Mouse (Mus musculus) ES-CJ7 (cell line): ENCODE measurements around the gene Kif18b.

Source experiments
- DNase-seq: peaks from one replicate; pipeline ENCODE4 v3.0.0; 2011; ENCODE audit warnings: low read depth, low spot score

The Kif18b gene

GRCm38 (mm10) chr11:102939024-102939675 lies 14.2 kb upstream of the Kif18b start:
- no peak for DNase-seq

GRCm38 (mm10) chr11:102937529-102938182 lies 12.7 kb upstream of the Kif18b start:
- no peak for DNase-seq

GRCm38 (mm10) chr11:102936272-102936671 lies 11.3 kb upstream of the Kif18b start:
- DNase-seq = no peak

DNA sequence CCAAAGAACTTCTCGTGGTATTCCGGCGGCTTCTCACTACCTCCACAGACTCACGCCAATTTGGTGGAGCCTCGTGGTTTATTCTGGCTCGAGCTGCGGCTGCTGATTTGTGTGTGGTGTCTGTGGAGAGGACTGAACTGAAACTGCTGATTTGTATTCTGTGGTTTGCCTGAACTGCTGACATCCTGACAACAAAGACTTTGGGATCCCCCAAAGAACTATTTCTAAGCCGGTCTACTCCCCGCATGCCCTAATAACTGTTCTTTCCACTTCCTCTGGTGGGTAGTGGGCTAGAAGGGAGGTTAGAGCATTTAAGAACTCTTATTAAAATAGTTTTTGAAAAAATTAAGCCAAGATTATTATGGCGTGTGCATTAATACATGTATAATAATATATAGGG lies 5.7 kb upstream of the Kif18b start:
- no peak for DNase-seq

- peak; percentile 92 for DNase-seq
These were observed 410 bp upstream of the Kif18b start for GRCm38 (mm10) chr11:102925351-102925717.

- DNase-seq = no peak
These were observed 3.4 kb downstream of the Kif18b start for GRCm38 (mm10) chr11:102921491-102921890.

- DNase-seq = no peak
These were observed 6.8 kb downstream of the Kif18b start for GRCm38 (mm10) chr11:102918077-102918476.

GRCm38 (mm10) chr11:102915380-102915779 lies 9.5 kb downstream of the Kif18b start:
- DNase-seq = no peak

DNA sequence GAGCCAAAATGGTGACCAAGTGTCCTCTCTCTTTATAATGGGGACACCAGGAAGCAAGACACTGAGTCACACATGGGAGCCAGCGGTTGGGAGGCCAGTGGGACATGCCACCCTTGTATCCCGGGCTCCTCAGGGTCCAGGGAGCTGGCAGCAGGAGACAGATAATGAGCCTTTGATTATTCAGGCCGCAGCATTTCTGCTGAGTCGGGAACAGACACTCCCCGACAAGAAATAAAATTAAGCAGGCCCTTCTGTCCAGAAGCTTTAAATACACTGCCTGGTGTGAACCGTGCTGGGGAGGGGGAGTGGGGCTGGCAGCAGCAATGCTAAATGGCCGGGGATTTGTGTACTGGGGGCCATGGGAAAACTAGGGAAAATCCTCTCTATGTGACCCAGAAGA lies 13.5 kb downstream of the Kif18b start:
- DNase-seq = no peak

DNA sequence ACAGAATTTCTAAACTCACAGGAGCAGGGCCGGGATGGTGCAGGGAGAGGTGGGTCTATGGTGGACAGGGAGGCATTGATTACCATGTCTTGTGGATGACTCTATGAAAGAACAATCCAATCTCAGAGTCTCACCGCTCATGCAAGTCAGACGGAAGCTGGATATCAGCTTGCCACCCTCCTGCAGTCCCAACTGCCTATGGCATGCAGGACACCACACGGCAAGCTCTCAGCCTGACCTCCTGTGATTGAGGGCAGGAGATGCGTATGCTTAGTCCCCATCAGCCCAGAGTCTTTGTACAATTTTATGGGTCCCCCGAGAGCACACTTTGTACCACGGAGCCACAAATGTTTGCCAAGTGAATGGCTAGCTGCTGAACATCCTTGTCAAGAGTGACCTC lies 21.3 kb downstream of the Kif18b start:
- DNase-seq = no peak

DNA sequence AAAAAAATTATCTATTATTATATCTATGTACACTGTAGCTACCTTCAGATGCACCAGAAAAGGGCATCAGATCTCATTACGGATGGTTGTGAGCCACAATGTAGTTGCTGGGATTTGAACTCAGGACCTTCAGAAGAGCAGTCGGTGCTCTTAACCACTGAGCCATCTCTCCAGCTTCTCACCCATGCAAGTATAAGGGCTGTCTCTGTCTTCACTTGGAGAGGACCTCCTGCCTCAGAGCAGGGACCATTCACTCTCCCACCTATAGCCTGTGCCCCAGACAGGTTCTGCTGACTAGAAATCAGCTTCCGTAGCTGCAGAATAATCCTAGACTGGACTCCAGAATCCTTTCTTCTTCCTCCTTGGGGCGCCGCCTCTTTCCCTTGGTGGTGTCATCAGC lies 22.8 kb downstream of the Kif18b start:
- DNase-seq = no peak

DNA sequence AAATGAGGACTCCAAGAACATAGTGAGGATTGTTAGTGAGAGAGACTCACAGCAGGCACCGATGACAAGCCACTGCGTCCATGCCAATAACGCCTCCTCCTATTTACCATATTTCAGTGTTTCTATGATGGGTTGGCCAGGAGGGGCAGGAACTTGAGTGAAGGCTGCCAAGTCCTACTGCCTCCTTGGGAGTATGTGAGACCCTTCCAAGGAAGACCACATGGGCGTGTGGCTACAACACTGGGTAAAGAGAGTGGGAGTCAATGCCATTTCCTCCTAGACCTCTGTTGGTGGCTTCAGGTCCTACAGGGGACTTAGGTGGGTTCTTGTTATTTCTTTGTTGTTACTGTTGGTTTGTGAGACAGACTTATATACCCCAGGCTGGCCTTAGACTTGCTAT lies 23.7 kb downstream of the Kif18b start:
- peak; percentile 33 for DNase-seq

GRCm38 (mm10) chr11:102900763-102901162 lies 24.2 kb downstream of the Kif18b start, which contains the start of gene Gfap:
TSS of gene Gfap (minus strand) at chr11:102900912.
- DNase-seq = peak; percentile 91

DNA sequence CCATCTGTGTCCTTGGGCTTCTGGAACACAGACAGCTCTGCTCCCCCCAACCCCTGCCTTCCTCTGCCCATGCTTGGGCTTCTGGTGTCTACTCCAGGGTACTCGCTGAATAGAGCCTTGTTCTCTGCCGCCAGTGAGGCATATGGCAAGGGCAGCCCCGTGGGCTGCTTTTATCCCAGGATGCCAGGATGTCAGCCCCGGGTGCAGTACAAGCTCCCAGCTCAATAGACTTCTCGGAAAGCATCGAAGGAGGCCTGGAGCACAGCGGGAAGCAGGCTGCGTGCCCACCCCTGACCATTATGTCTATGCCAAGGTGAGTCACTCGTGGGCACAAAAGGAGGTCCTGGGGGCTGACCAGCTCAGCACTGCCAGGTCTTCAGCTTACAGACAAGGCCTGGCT lies 26.5 kb downstream of the Kif18b start:
- DNase-seq = no peak

DNA sequence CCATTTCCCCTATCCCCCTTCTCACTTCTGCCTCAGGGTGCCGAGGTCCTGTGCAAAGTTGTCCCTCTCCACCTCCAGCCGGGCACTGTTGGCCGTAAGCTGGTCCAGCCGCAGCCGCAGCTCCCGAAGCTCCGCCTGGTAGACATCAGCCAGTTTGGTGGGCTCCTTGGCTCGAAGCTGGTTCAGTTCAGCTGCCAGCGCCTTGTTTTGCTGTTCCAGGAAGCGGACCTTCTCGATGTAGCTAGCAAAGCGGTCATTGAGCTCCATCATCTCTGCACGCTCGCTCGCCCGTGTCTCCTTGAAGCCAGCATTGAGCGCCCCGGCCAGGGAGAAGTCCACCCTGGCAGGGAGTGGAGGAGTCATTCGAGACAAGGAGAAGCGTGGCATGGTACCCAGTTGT lies 28.3 kb downstream of the Kif18b start:
- no peak for DNase-seq

- DNase-seq = no peak
These were observed 29.1 kb downstream of the Kif18b start for GRCm38 (mm10) chr11:102895779-102896178.

- DNase-seq = no peak
These were observed 30.2 kb downstream of the Kif18b start for GRCm38 (mm10) chr11:102894716-102895115.

- DNase-seq = peak; percentile 94
These were observed 31.8 kb downstream of the Kif18b start for GRCm38 (mm10) chr11:102893015-102893651.

DNA sequence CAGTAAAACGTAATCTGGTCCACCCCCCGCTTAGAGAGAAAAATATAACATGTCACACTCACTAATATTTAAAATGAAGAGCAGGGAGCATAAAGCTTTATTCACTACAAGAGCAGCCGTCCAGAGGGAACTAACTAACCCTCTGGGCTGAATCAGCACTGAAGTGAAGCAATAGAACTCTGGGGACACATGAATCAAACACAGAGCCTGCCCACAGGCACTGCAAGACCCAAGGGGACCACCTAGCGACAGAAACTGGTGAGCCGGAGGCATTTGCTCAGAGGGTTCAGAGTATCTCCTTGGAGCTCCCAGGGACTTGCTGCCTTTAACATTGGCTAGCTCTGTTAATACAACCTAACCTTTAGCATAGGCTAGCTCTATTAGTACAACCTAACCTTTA lies 34.8 kb downstream of the Kif18b start:
- peak; percentile 70 for DNase-seq

- no peak for DNase-seq
These were observed 36.8 kb downstream of the Kif18b start for GRCm38 (mm10) chr11:102888135-102888534.

GRCm38 (mm10) chr11:102887433-102887832 lies 37.5 kb downstream of the Kif18b start:
- no peak for DNase-seq

GRCm38 (mm10) chr11:102884616-102885219 lies 40.2 kb downstream of the Kif18b start, which contains the start of gene Fam187a:
TSS of gene Fam187a (plus strand) at chr11:102885169.
- DNase-seq = no peak
